Mouse (Mus musculus): ENCODE measurements at regions not wholly inside any gene's neighbourhood (a gene's known extent, or its start where the extent isn't known, plus 50 kb on each side); places are given as distances from the start of the nearest gene placed in this dataset.

DNA sequence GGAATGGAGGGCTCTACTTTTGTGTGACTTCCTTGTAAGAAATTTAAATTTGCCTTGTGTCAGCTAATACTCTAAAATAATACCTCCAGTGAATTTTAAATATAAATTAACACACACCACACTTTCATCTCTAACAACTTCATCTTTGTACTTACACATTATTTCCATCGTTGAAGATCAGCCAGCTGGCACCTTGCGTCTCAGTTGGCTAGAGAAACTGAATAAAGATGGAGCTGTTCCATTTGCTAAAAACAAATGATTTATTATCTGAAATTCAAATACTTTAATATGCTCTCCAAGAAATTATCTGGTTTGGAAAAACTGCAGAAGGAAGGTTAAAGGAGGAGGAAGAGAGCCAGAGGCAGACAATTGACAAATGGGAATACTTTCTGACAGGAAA, 122.0 kb upstream of the Gm11096 start:
- Histone ChIP-seq H3K4me2 (ENCODE audit: low read depth, low read length) (no peak overlapping the region), H3K4me1 (ENCODE audit: control insufficient read depth, insufficient read depth, low read length) (no peaks in the 10 kb centered on the region), H3K36me3 (replicated peaks; ENCODE audit: control insufficient read depth, insufficient read depth, low read depth, low read length) (no peaks in the 10 kb centered on the region), H3K4me3 (ENCODE audit: low read depth, low read length) (no peak overlapping the region), H3K27ac (replicated peaks; ENCODE audit: low read depth, low read length) (no peak overlapping the region), H3K9me3 (replicated peaks; ENCODE audit: control insufficient read depth, low read length) (no peaks in the 10 kb centered on the region), H3K27me3 (ENCODE audit: control insufficient read depth, insufficient read depth, low read length) (no peaks in the 10 kb centered on the region), H3K9ac (replicated peaks; ENCODE audit: low read length) (no peak overlapping the region)
- ATAC-seq (replicated peaks; ENCODE audit: insufficient number of reproducible peaks, low FRiP score, low TSS enrichment, low read depth): no peak
- DNase-seq (ENCODE audit: low spot score): no peak
- WGBS: 96% methylated on average over 2 of the region's 2 CpGs

DNA sequence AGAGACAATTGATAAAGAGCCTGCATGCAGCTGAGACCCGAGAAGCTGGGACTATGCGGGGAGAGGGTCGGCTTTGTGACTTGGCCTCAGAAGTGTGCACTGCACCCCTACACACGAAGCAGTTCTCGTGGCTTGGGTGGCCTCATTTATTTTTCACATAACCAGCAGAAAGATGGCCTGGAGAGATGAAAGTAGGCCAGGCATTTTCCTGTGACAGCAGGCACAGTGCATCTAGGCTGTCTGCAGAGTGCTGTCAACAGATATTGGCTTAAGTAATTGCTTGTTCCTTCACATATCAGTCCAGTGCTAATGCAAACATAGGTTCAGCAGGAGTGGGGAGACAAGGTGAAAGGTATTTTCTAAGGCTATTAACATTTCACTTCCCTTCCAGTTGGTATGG, 124.9 kb upstream of the Gm11096 start:
- Histone ChIP-seq H3K4me1 (ENCODE audit: control insufficient read depth, insufficient read depth, low read length) (no peaks in the 10 kb centered on the region), H3K9ac (replicated peaks; ENCODE audit: low read length) (no peak overlapping the region), H3K9me3 (replicated peaks; ENCODE audit: control insufficient read depth, low read length) (no peaks in the 10 kb centered on the region), H3K27me3 (ENCODE audit: control insufficient read depth, insufficient read depth, low read length) (no peaks in the 10 kb centered on the region), H3K4me2 (ENCODE audit: low read depth, low read length) (no peak overlapping the region), H3K4me3 (ENCODE audit: low read depth, low read length) (no peak overlapping the region), H3K36me3 (replicated peaks; ENCODE audit: control insufficient read depth, insufficient read depth, low read depth, low read length) (no peaks in the 10 kb centered on the region), H3K27ac (replicated peaks; ENCODE audit: low read depth, low read length) (no peak overlapping the region)
- ATAC-seq (replicated peaks; ENCODE audit: insufficient number of reproducible peaks, low FRiP score, low TSS enrichment, low read depth): no peak
- WGBS: 85% methylated on average over 5 of the region's 5 CpGs
- DNase-seq (ENCODE audit: low spot score): no peak

DNA sequence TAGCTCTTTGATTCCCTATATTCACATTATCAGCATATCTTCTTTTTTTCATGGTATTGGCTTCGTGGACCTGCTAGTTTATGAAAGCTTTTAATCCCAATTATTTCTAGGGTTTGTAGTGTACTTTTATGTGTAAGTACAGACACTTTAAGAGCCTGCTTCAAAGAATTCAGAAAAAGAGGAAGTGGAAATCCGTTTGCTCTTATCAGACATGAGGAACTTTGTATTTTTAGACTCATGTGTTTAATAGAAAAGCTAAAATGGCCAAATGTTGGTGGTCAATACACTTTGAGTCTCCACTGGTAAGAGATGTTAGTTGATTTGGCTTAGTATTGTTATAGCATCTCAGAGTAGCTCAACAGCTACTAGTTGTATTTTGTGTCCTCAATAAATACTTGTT, 135.7 kb upstream of the Gm11096 start:
- Histone ChIP-seq H3K9me3 (replicated peaks; ENCODE audit: control insufficient read depth, low read length) (no peaks in the 10 kb centered on the region), H3K4me3 (ENCODE audit: low read depth, low read length) (no peak overlapping the region), H3K4me2 (ENCODE audit: low read depth, low read length) (no peak overlapping the region), H3K36me3 (replicated peaks; ENCODE audit: control insufficient read depth, insufficient read depth, low read depth, low read length) (no peaks in the 10 kb centered on the region), H3K27ac (replicated peaks; ENCODE audit: low read depth, low read length) (no peak overlapping the region), H3K4me1 (ENCODE audit: control insufficient read depth, insufficient read depth, low read length) (no peaks in the 10 kb centered on the region), H3K27me3 (ENCODE audit: control insufficient read depth, insufficient read depth, low read length) (no peaks in the 10 kb centered on the region), H3K9ac (replicated peaks; ENCODE audit: low read length) (no peak overlapping the region)
- ATAC-seq (replicated peaks; ENCODE audit: insufficient number of reproducible peaks, low FRiP score, low TSS enrichment, low read depth): no peak
- DNase-seq (ENCODE audit: low spot score): no peak
- WGBS: 73% methylated on average over 2 of the region's 2 CpGs

DNA sequence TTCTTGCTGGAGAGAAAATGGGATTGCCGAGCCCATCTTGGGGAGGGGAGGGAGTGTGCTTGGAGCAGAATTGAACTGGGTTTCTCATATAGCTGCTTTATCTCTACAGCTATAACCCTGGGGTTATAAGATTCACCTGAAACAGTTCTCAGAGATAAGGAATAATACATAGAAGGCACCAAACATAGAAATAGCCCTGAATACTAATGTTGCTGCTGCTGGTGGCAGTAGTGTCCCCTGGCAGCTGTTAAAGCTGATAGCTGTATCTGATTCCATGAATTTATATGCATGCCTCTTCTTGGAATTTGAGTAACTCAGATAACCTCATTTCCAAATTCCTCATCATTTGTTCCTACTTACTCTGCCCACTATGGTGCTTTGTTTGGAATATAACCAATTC, 137.0 kb upstream of the Gm11096 start:
- Histone ChIP-seq H3K4me3 (ENCODE audit: low read depth, low read length) (no peak overlapping the region), H3K36me3 (replicated peaks; ENCODE audit: control insufficient read depth, insufficient read depth, low read depth, low read length) (no peaks in the 10 kb centered on the region), H3K4me1 (ENCODE audit: control insufficient read depth, insufficient read depth, low read length) (no peaks in the 10 kb centered on the region), H3K9ac (replicated peaks; ENCODE audit: low read length) (no peak overlapping the region), H3K27me3 (ENCODE audit: control insufficient read depth, insufficient read depth, low read length) (no peaks in the 10 kb centered on the region), H3K27ac (replicated peaks; ENCODE audit: low read depth, low read length) (no peak overlapping the region), H3K4me2 (ENCODE audit: low read depth, low read length) (no peak overlapping the region), H3K9me3 (replicated peaks; ENCODE audit: control insufficient read depth, low read length) (no peaks in the 10 kb centered on the region)
- DNase-seq (ENCODE audit: low spot score): no peak
- no peak for ATAC-seq (replicated peaks; ENCODE audit: insufficient number of reproducible peaks, low FRiP score, low TSS enrichment, low read depth)
- WGBS: 80% methylated on average over 1 of the region's 1 CpGs

DNA sequence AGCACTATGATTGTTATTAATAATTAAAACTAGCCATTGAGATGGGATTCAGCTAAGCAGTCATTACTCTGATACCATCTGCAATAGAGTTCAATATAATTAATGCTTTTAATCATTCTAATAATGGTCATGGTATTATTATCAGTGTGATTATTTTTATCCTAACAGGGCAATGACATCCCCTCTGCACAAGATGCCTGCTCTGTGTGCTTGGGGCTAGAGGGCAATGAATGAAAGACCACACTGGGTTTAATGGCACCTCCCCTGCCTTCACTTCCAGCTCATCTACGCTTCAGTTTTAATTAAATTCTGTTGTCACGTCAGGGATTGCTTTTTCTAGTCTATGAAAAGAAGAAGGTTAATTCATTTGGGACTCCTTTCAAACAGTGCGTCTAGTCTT, 139.1 kb upstream of the Gm11096 start:
- Histone ChIP-seq H3K4me2 (ENCODE audit: low read depth, low read length) (no peak overlapping the region), H3K36me3 (replicated peaks; ENCODE audit: control insufficient read depth, insufficient read depth, low read depth, low read length) (no peaks in the 10 kb centered on the region), H3K4me1 (ENCODE audit: control insufficient read depth, insufficient read depth, low read length) (no peaks in the 10 kb centered on the region), H3K9me3 (replicated peaks; ENCODE audit: control insufficient read depth, low read length) (no peaks in the 10 kb centered on the region), H3K27me3 (ENCODE audit: control insufficient read depth, insufficient read depth, low read length) (no peaks in the 10 kb centered on the region), H3K27ac (replicated peaks; ENCODE audit: low read depth, low read length) (no peak overlapping the region), H3K4me3 (ENCODE audit: low read depth, low read length) (no peak overlapping the region), H3K9ac (replicated peaks; ENCODE audit: low read length) (no peak overlapping the region)
- ATAC-seq (replicated peaks; ENCODE audit: insufficient number of reproducible peaks, low FRiP score, low TSS enrichment, low read depth): no peak
- 69% methylated on average over 3 of the region's 3 CpGs for WGBS
- DNase-seq (ENCODE audit: low spot score): no peak

DNA sequence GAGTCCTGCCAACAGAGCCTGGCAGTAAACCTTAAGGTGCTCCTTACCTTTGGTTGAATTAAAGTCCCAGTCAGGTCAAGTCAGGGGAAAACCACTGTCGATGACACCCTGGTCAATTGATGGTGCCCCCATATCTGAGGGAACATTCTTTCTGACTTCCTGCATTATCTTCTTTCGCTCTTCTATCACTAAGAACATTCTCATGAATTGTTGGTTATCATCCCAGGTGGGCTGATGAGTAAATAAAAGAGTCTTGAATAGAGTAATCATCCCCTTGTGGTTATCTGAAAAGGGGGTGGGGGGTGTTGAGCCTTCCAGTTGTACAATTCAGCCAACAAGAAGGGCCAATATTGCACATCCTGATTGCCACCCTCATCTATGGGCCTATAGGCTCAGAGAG, 149.7 kb upstream of the Gm11096 start:
- H3K27ac ChIP-seq (replicated peaks; ENCODE audit: low read depth, low read length): no peak overlapping the region
- H3K4me1 ChIP-seq (ENCODE audit: control insufficient read depth, insufficient read depth, low read length): no peaks in the 10 kb centered on the region
- no peak overlapping the region for H3K4me2 ChIP-seq (ENCODE audit: low read depth, low read length)
- H3K27me3 ChIP-seq (ENCODE audit: control insufficient read depth, insufficient read depth, low read length): no peaks in the 10 kb centered on the region
- H3K9ac ChIP-seq (replicated peaks; ENCODE audit: low read length): no peak overlapping the region
- H3K36me3 ChIP-seq (replicated peaks; ENCODE audit: control insufficient read depth, insufficient read depth, low read depth, low read length): no peaks in the 10 kb centered on the region
- WGBS: 82% methylated on average over 2 of the region's 2 CpGs
- H3K4me3 ChIP-seq (ENCODE audit: low read depth, low read length): no peak overlapping the region
- no peak for DNase-seq (ENCODE audit: low spot score)
- ATAC-seq (replicated peaks; ENCODE audit: insufficient number of reproducible peaks, low FRiP score, low TSS enrichment, low read depth): no peak
- no peaks in the 10 kb centered on the region for H3K9me3 ChIP-seq (replicated peaks; ENCODE audit: control insufficient read depth, low read length)

DNA sequence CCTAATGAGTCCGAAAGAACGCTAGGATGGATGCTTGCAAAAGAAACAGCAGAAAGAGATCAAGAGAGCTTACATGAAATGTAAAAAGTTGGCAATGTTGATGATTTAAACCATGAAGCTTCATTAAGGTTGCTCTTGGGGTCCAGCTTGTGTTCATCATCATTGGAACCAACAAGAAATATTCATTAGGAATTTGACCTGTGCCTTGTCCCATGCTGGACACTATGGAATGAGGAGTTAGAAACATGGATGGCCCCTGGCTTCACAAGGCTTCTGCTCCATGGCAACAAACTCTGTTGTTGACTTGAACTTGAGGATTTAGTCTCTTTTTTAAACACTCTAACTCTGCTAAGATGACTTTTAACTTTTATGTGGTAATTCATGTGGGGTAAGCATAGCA, 159.0 kb upstream of the Gm11096 start:
- Histone ChIP-seq H3K36me3 (replicated peaks; ENCODE audit: control insufficient read depth, insufficient read depth, low read depth, low read length) (no peaks in the 10 kb centered on the region), H3K27me3 (ENCODE audit: control insufficient read depth, insufficient read depth, low read length) (no peaks in the 10 kb centered on the region), H3K4me3 (ENCODE audit: low read depth, low read length) (no peak overlapping the region), H3K27ac (replicated peaks; ENCODE audit: low read depth, low read length) (no peak overlapping the region), H3K9me3 (replicated peaks; ENCODE audit: control insufficient read depth, low read length) (no peaks in the 10 kb centered on the region), H3K9ac (replicated peaks; ENCODE audit: low read length) (no peak overlapping the region), H3K4me1 (ENCODE audit: control insufficient read depth, insufficient read depth, low read length) (no peaks in the 10 kb centered on the region), H3K4me2 (ENCODE audit: low read depth, low read length) (no peak overlapping the region)
- ATAC-seq (replicated peaks; ENCODE audit: insufficient number of reproducible peaks, low FRiP score, low TSS enrichment, low read depth) (no peak), DNase-seq (ENCODE audit: low spot score) (no peak)
- WGBS: 76% methylated on average over 2 of the region's 2 CpGs

DNA sequence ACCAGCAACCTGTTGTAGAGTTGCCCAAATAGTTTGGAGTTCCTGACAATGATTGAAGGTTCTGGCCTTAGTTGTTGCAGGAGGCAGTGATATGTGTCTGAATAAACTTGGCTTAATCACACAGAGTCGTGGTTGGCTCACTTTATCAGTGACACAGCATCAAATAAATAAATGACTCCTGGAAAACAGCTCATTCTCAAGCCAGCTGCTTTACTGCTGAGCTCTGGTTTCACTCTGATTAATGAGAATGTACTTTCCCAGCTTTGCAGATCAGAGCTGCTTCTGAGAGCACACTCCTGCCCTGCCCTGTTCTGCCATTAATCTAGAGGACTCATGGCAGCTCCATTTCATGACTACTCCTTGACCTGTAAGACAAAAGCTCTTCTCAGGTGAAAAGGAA, 171.3 kb upstream of the Gm11096 start:
- Histone ChIP-seq H3K4me2 (ENCODE audit: low read depth, low read length) (no peak overlapping the region), H3K27me3 (ENCODE audit: control insufficient read depth, insufficient read depth, low read length) (no peaks in the 10 kb centered on the region), H3K4me3 (ENCODE audit: low read depth, low read length) (no peak overlapping the region), H3K27ac (replicated peaks; ENCODE audit: low read depth, low read length) (no peak overlapping the region), H3K9ac (replicated peaks; ENCODE audit: low read length) (no peak overlapping the region), H3K36me3 (replicated peaks; ENCODE audit: control insufficient read depth, insufficient read depth, low read depth, low read length) (no peaks in the 10 kb centered on the region), H3K4me1 (ENCODE audit: control insufficient read depth, insufficient read depth, low read length) (no peaks in the 10 kb centered on the region), H3K9me3 (replicated peaks; ENCODE audit: control insufficient read depth, low read length) (no peaks in the 10 kb centered on the region)
- WGBS: 56% methylated on average over 1 of the region's 1 CpGs
- ATAC-seq (replicated peaks; ENCODE audit: insufficient number of reproducible peaks, low FRiP score, low TSS enrichment, low read depth) (no peak), DNase-seq (ENCODE audit: low spot score) (peak; percentile 4)

DNA sequence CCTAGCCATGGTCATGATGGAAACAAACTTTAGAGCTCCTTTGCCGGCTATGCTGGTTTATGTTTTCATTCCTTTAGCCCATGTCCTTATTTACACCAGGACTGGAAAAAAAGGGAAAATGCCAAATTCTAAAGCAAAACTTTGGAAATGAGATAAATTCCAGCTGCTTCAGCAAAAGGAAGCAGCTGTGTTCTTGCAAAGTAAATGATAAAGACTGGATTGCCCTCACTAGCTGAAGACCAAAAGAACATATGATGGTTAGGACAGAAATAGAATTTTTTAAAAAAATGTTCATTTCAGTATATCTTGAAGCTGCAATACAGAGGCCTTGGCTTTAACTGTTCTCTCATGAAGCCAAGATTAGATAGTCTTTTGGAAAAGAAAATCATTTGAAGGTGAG, 179.6 kb upstream of the Gm11096 start:
- ATAC-seq (replicated peaks; ENCODE audit: insufficient number of reproducible peaks, low FRiP score, low TSS enrichment, low read depth): no peak

More for the DNA sequence above, 179.6 kb upstream of the Gm11096 start:
- Histone ChIP-seq H3K9me3 (replicated peaks; ENCODE audit: control insufficient read depth, low read length) (no peaks in the 10 kb centered on the region), H3K36me3 (replicated peaks; ENCODE audit: control insufficient read depth, insufficient read depth, low read depth, low read length) (no peaks in the 10 kb centered on the region), H3K4me2 (ENCODE audit: low read depth, low read length) (no peak overlapping the region), H3K4me3 (ENCODE audit: low read depth, low read length) (no peak overlapping the region), H3K27me3 (ENCODE audit: control insufficient read depth, insufficient read depth, low read length) (no peaks in the 10 kb centered on the region), H3K27ac (replicated peaks; ENCODE audit: low read depth, low read length) (no peak overlapping the region), H3K9ac (replicated peaks; ENCODE audit: low read length) (no peak overlapping the region), H3K4me1 (ENCODE audit: control insufficient read depth, insufficient read depth, low read length) (no peaks in the 10 kb centered on the region)
- WGBS: 76% methylated on average over 1 of the region's 1 CpGs
- DNase-seq (ENCODE audit: low spot score): no peak

All from embryonic facial prominence, embryonic 11.5 days (tissue).